ENCODE assay signal across 16 mouse cellular contexts in genomic region chr7:108965968-108966367, GRCm38 (mm10). TPM values are rescaled to one million over a fixed set of nuclear protein-coding genes. Genes with fewer than 3 reads are reported as not detected.
A peak's percentile ranks its signal among the peaks of the same experiment; 100 is the strongest.
DNase-seq lines count a peak whose midpoint lies in the region; ATAC-seq and TF ChIP-seq lines count a peak whose summit lies in the region.
"Had no signal": no experiment of that assay in that cellular context is flagged by ENCODE, and none has a peak within 500 bp of the region (broad histone marks: within the 10 kb centered on the region; RNA-seq: fewer than 3 reads in every experiment).

No protein-coding gene starts in this region.

- H3K9me3 ChIP-seq in hindbrain, postnatal 0 days (ENCODE audit: low read length) = no peaks in the 10 kb centered on the region
- no peaks in the 10 kb centered on the region for H3K9me3 ChIP-seq in hindbrain, embryonic 14.5 days (ENCODE audit: control insufficient read depth, low read length)
- no peaks in the 10 kb centered on the region for H3K9me3 ChIP-seq in midbrain, postnatal 0 days (ENCODE audit: low read length)
- no peaks in the 10 kb centered on the region for H3K9me3 ChIP-seq in midbrain, embryonic 10.5 days (replicated peaks)
- H3K9me3 ChIP-seq: embryonic facial prominence, embryonic 15.5 days; forebrain, embryonic 15.5 days; liver, embryonic 13.5 days; megakaryocyte, embryonic 14.5 days had no signal

- CTCF ChIA-PET in Patski (lab: Charles Lee) = interaction anchor here (1.7 kb wide), 1 partner anchor 9 kb away, joined by 4 read pairs; no protein-coding TSS in a partner anchor

- no peak for DNase-seq in hindbrain, postnatal 0 days (ENCODE audit: low spot score)
- no peak for DNase-seq in hindbrain, embryonic 14.5 days (ENCODE audit: low spot score)
- DNase-seq in midbrain, postnatal 0 days (ENCODE audit: low spot score) = no peak
- DNase-seq in midbrain, embryonic 10.5 days (ENCODE audit: low spot score) = no peak
- DNase-seq in Patski (ENCODE audit: low read depth, low spot score) = no peak
- no peak for DNase-seq in gastrocnemius, postnatal 4 days (ENCODE audit: low spot score in 2 of 2)
- DNase-seq in heart, postnatal 4 days = no peak
- DNase-seq: heart, postnatal 10 days; kidney, adult 18-20 months; layer of hippocampus, adult 9-11 months; liver, embryonic 13.5 days had no signal

- no peaks in the 10 kb centered on the region for H3K36me3 ChIP-seq in hindbrain, postnatal 0 days (ENCODE audit: insufficient read depth, low read length)
- no peaks in the 10 kb centered on the region for H3K36me3 ChIP-seq in hindbrain, embryonic 14.5 days (replicated peaks; ENCODE audit: control insufficient read depth, insufficient read depth)
- H3K36me3 ChIP-seq in midbrain, postnatal 0 days (ENCODE audit: insufficient read depth, low read length) = no peaks in the 10 kb centered on the region
- no peaks in the 10 kb centered on the region for H3K36me3 ChIP-seq in midbrain, embryonic 10.5 days
- H3K36me3 ChIP-seq: embryonic facial prominence, embryonic 15.5 days; forebrain, embryonic 15.5 days; liver, embryonic 13.5 days had no signal

- no peak overlapping the region for H3K4me3 ChIP-seq in hindbrain, postnatal 0 days (ENCODE audit: low read length)
- H3K4me3 ChIP-seq in hindbrain, embryonic 14.5 days (replicated peaks; ENCODE audit: low read length) = no peak overlapping the region
- no peak overlapping the region for H3K4me3 ChIP-seq in midbrain, postnatal 0 days (ENCODE audit: low read depth, low read length)
- H3K4me3 ChIP-seq in midbrain, embryonic 10.5 days = no peak overlapping the region
- no peak overlapping the region for H3K4me3 ChIP-seq in olfactory bulb, adult 2 months (ENCODE audit: insufficient read depth, low read depth, low read length)
- H3K4me3 ChIP-seq: embryonic facial prominence, embryonic 15.5 days; forebrain, embryonic 15.5 days; liver, embryonic 13.5 days; megakaryocyte, embryonic 14.5 days had no signal

- TF ChIP-seq POLR2A in olfactory bulb, adult 2 months (IDR thresholded peaks at IDR 0.05; ENCODE audit: insufficient read depth, low read depth, low read length) = no peak

- in situ Hi-C loops in Patski (cut with MboI; ENCODE audit: low pct_unique_long_range_greater_than_20kb) = loop anchor here (5.0 kb wide), 1 partner anchor 56 kb away; no protein-coding TSS in a partner anchor

- H3K27me3 ChIP-seq in hindbrain, postnatal 0 days (ENCODE audit: insufficient read depth, low read length) = no peaks in the 10 kb centered on the region
- H3K27me3 ChIP-seq in hindbrain, embryonic 14.5 days (ENCODE audit: control insufficient read depth, insufficient read depth, low read length) = no peaks in the 10 kb centered on the region
- H3K27me3 ChIP-seq in midbrain, postnatal 0 days (ENCODE audit: insufficient read depth, low read length) = peaks cover 7% of the 10 kb centered on the region; the same call in 1 of the 2 replicates
- peaks cover 65% of the 10 kb centered on the region for H3K27me3 ChIP-seq in midbrain, embryonic 10.5 days (ENCODE audit: low read depth, poor library complexity, severe bottlenecking)
- H3K27me3 ChIP-seq in Patski = no peaks in the 10 kb centered on the region
- H3K27me3 ChIP-seq: embryonic facial prominence, embryonic 15.5 days; forebrain, embryonic 15.5 days; liver, embryonic 13.5 days had no signal

- TF ChIP-seq CTCF in hindbrain, postnatal 0 days (IDR thresholded peaks at IDR 0.05; ENCODE audit: low read depth) = peak; percentile 55
- TF ChIP-seq CTCF in midbrain, postnatal 0 days (IDR thresholded peaks at IDR 0.05) = peak; percentile 41
- peak; percentile 25 for TF ChIP-seq CTCF in Patski (IDR thresholded peaks at IDR 0.05)
- TF ChIP-seq CTCF in olfactory bulb, adult 2 months (IDR thresholded peaks at IDR 0.05; ENCODE audit: insufficient read depth, low read depth, low read length) = peak; percentile 45; the same call in 1 of the 2 replicates

- no peak for ATAC-seq in hindbrain, postnatal 0 days
- ATAC-seq in hindbrain, embryonic 14.5 days (ENCODE audit: low FRiP score) = no peak
- ATAC-seq in midbrain, postnatal 0 days (ENCODE audit: low FRiP score) = no peak
- ATAC-seq in Patski = no peak

- H3K4me2 ChIP-seq in hindbrain, postnatal 0 days (ENCODE audit: low read depth, low read length) = no peak overlapping the region
- H3K4me2 ChIP-seq in hindbrain, embryonic 14.5 days (replicated peaks) = no peak overlapping the region
- H3K4me2 ChIP-seq in midbrain, postnatal 0 days (ENCODE audit: low read depth, low read length, poor library complexity, severe bottlenecking) = no peak overlapping the region
- H3K4me2 ChIP-seq: embryonic facial prominence, embryonic 15.5 days; forebrain, embryonic 15.5 days; liver, embryonic 13.5 days had no signal

- no peak overlapping the region for H3K27ac ChIP-seq in hindbrain, postnatal 0 days
- no peak overlapping the region for H3K27ac ChIP-seq in hindbrain, embryonic 14.5 days
- no peak overlapping the region for H3K27ac ChIP-seq in midbrain, postnatal 0 days (ENCODE audit: low read depth, low read length)
- no peak overlapping the region for H3K27ac ChIP-seq in midbrain, embryonic 10.5 days (replicated peaks)
- no peak overlapping the region for H3K27ac ChIP-seq in olfactory bulb, adult 2 months (ENCODE audit: insufficient read depth, low read depth, low read length)
- H3K27ac ChIP-seq: embryonic facial prominence, embryonic 15.5 days; forebrain, embryonic 15.5 days; liver, embryonic 13.5 days had no signal

- POLR2A ChIA-PET in Patski (lab: Charles Lee) = interaction anchor here (0.5 kb wide), 1 partner anchor 16 kb away, joined by 3 read pairs; no protein-coding TSS in a partner anchor

- H3K9ac ChIP-seq in hindbrain, postnatal 0 days (replicated peaks; ENCODE audit: low read length) = no peak overlapping the region
- H3K9ac ChIP-seq in hindbrain, embryonic 14.5 days = no peak overlapping the region
- H3K9ac ChIP-seq in midbrain, postnatal 0 days (replicated peaks; ENCODE audit: low read length, poor library complexity, severe bottlenecking) = no peak overlapping the region
- H3K9ac ChIP-seq: embryonic facial prominence, embryonic 15.5 days; forebrain, embryonic 15.5 days; liver, embryonic 13.5 days had no signal

- peaks cover 4% of the 10 kb centered on the region for H3K4me1 ChIP-seq in hindbrain, postnatal 0 days (ENCODE audit: insufficient read depth, low read length)
- H3K4me1 ChIP-seq in hindbrain, embryonic 14.5 days (replicated peaks; ENCODE audit: control insufficient read depth, insufficient read depth, low read length) = no peaks in the 10 kb centered on the region
- H3K4me1 ChIP-seq in midbrain, postnatal 0 days (ENCODE audit: insufficient read depth, low read length) = no peaks in the 10 kb centered on the region
- H3K4me1 ChIP-seq in midbrain, embryonic 10.5 days = peaks cover 12% of the 10 kb centered on the region
- H3K4me1 ChIP-seq in olfactory bulb, adult 2 months (ENCODE audit: control insufficient read depth, insufficient read depth, low read length) = peaks cover 11% of the 10 kb centered on the region
- H3K4me1 ChIP-seq: forebrain, embryonic 15.5 days; liver, embryonic 13.5 days had no signal

- 29% methylated on average over 2 of the region's 2 CpGs for WGBS in hindbrain, postnatal 0 days
- WGBS in hindbrain, embryonic 14.5 days = 29% methylated on average over 2 of the region's 2 CpGs
- 28% methylated on average over 2 of the region's 2 CpGs for WGBS in midbrain, postnatal 0 days
- WGBS in midbrain, embryonic 10.5 days = 39% methylated on average over 2 of the region's 2 CpGs
- 34% methylated on average over 2 of the region's 2 CpGs for WGBS in olfactory bulb, adult 2 months

RNA-seq across cellular contexts. Expression of gene Tub, which starts 15.8 kb away (rescaled TPM):
- 134 and 142 TPM in 2 replicates for total RNA-seq in hindbrain, postnatal 0 days (2014; rRNA removed)
- polyA plus RNA-seq in hindbrain, postnatal 0 days (2015; fragmentation: Nextera tagmentation; extraction: Ambion mirVana) = 29.7 and 32.7 TPM in 2 replicates
- polyA plus RNA-seq in hindbrain, embryonic 14.5 days (2014; fragmentation: Nextera tagmentation; extraction: Ambion mirVana) = 52.9 and 62.0 TPM in 2 replicates
- 159 and 207 TPM in 2 replicates for total RNA-seq in midbrain, postnatal 0 days (2014; rRNA removed)
- 42.8 and 44.3 TPM in 2 replicates for polyA plus RNA-seq in midbrain, postnatal 0 days (2015; fragmentation: Nextera tagmentation; extraction: Ambion mirVana)
- 5.4 and 8.9 TPM in 2 replicates for polyA plus RNA-seq in midbrain, embryonic 10.5 days (2016; fragmentation: Nextera tagmentation; extraction: Ambion mirVana)
- 0.30 TPM for polyA plus RNA-seq in Patski (2021)
- not detected in 2 replicates for polyA plus RNA-seq in olfactory bulb, adult 2 months (2012; ENCODE audit: insufficient read depth, insufficient read length, low replicate concordance, missing spikeins)
- total RNA-seq in gastrocnemius, postnatal 4 days (2021) = 1 to 10 TPM; 5.7 to 8.3 TPM
- under 1 TPM; 0.81 to 0.83 TPM for total RNA-seq in heart, postnatal 4 days (2021)

RNA-seq across cellular contexts. Expression of gene Eif3f, which starts 31.8 kb away (rescaled TPM):
- total RNA-seq in hindbrain, postnatal 0 days (2014; rRNA removed) = 127 and 128 TPM in 2 replicates
- 79.1 and 80.0 TPM in 2 replicates for polyA plus RNA-seq in hindbrain, postnatal 0 days (2015; fragmentation: Nextera tagmentation; extraction: Ambion mirVana)
- 83.1 and 90.8 TPM in 2 replicates for polyA plus RNA-seq in hindbrain, embryonic 14.5 days (2014; fragmentation: Nextera tagmentation; extraction: Ambion mirVana)
- total RNA-seq in midbrain, postnatal 0 days (2014; rRNA removed) = 121 TPM in 2 replicates
- polyA plus RNA-seq in midbrain, postnatal 0 days (2015; fragmentation: Nextera tagmentation; extraction: Ambion mirVana) = 73.9 and 77.8 TPM in 2 replicates
- polyA plus RNA-seq in midbrain, embryonic 10.5 days (2016; fragmentation: Nextera tagmentation; extraction: Ambion mirVana) = 75.4 and 76.0 TPM in 2 replicates
- 162 TPM for polyA plus RNA-seq in Patski (2021)
- 125 TPM in 1 of 2 replicates, not detected in the other for polyA plus RNA-seq in olfactory bulb, adult 2 months (2012; ENCODE audit: insufficient read depth, insufficient read length, low replicate concordance, missing spikeins)
- total RNA-seq in gastrocnemius, postnatal 4 days (2021) = 100 to 1,000 TPM; 163 to 167 TPM
- total RNA-seq in heart, postnatal 4 days (2021) = 100 to 1,000 TPM; 126 to 127 TPM

RNA-seq across cellular contexts. Expression of gene Nlrp10, which starts 36.0 kb away (rescaled TPM):
- not detected in 2 replicates for total RNA-seq in hindbrain, postnatal 0 days (2014; rRNA removed)
- polyA plus RNA-seq in hindbrain, postnatal 0 days (2015; fragmentation: Nextera tagmentation; extraction: Ambion mirVana) = 0.08 TPM in 1 of 2 replicates, not detected in the other
- polyA plus RNA-seq in hindbrain, embryonic 14.5 days (2014; fragmentation: Nextera tagmentation; extraction: Ambion mirVana) = not detected in 2 replicates
- total RNA-seq in midbrain, postnatal 0 days (2014; rRNA removed) = 0.22 TPM in 1 of 2 replicates, not detected in the other
- not detected in 2 replicates for polyA plus RNA-seq in midbrain, postnatal 0 days (2015; fragmentation: Nextera tagmentation; extraction: Ambion mirVana)
- not detected in 2 replicates for polyA plus RNA-seq in midbrain, embryonic 10.5 days (2016; fragmentation: Nextera tagmentation; extraction: Ambion mirVana)
- 2.4 TPM for polyA plus RNA-seq in Patski (2021)
- polyA plus RNA-seq in olfactory bulb, adult 2 months (2012; ENCODE audit: insufficient read depth, insufficient read length, low replicate concordance, missing spikeins) = not detected in 2 replicates
- total RNA-seq in gastrocnemius, postnatal 4 days (2021) = under 1 TPM; 0.44 to 0.47 TPM
- total RNA-seq in heart, postnatal 4 days (2021) = 10 to 100 TPM; 16.4 to 17.6 TPM
- polyA plus RNA-seq: stomach, embryonic 14.5 days had no signal
